Mouse (Mus musculus): ENCODE measurements at regions not wholly inside any gene's neighbourhood (a gene's known extent, or its start where the extent isn't known, plus 50 kb on each side); places are given as distances from the start of the nearest gene placed in this dataset.
"Not testable (repeated sequence)": the region's sequence is repeated elsewhere in the genome, so short reads cannot be mapped to it uniquely, and the experiment has no call there.

GRCm38 (mm10) chr3:31796621-31797020 is 105.7 kb upstream of the Kcnmb2 start:
- intact Hi-C loops (cut with DNase I), result no loop called here
- H3K4me3 ChIP-seq, result no peak overlapping the region
- no peaks in the 10 kb centered on the region for H3K4me1 ChIP-seq (ENCODE audit: control insufficient read depth, insufficient read depth, low read length)
- no peak for DNase-seq
- no peak for TF ChIP-seq CTCF (IDR thresholded peaks at IDR 0.05)
- TF ChIP-seq POLR2A (IDR thresholded peaks at IDR 0.05; ENCODE audit: insufficient read depth, low read depth, low read length), result no peak
- no peak for TF ChIP-seq EP300 (IDR thresholded peaks at IDR 0.05; ENCODE audit: insufficient read depth, low read depth, low read length)
- no peaks in the 10 kb centered on the region for H3K36me3 ChIP-seq (ENCODE audit: control insufficient read depth, insufficient read depth, low read length)
- H3K27ac ChIP-seq, result no peak overlapping the region
- no peak overlapping the region for H3K9ac ChIP-seq (ENCODE audit: low read depth, low read length)
- no peaks in the 10 kb centered on the region for H3K79me2 ChIP-seq (replicated peaks; ENCODE audit: control insufficient read depth, insufficient read depth, low read length)
- 69% methylated on average over 2 of the region's 2 CpGs for WGBS
- no peaks in the 10 kb centered on the region for H3K27me3 ChIP-seq (ENCODE audit: control insufficient read depth, insufficient read depth, low read length)

- DNase-seq, result no peak
- Histone ChIP-seq H3K9ac (ENCODE audit: low read depth, low read length) (no peak overlapping the region), H3K4me3 (no peak overlapping the region), H3K4me1 (ENCODE audit: control insufficient read depth, insufficient read depth, low read length) (no peaks in the 10 kb centered on the region), H3K79me2 (replicated peaks; ENCODE audit: control insufficient read depth, insufficient read depth, low read length) (no peaks in the 10 kb centered on the region), H3K27me3 (ENCODE audit: control insufficient read depth, insufficient read depth, low read length) (no peaks in the 10 kb centered on the region), H3K27ac (no peak overlapping the region), H3K36me3 (ENCODE audit: control insufficient read depth, insufficient read depth, low read length) (no peaks in the 10 kb centered on the region)
- TF ChIP-seq POLR2A (IDR thresholded peaks at IDR 0.05; ENCODE audit: insufficient read depth, low read depth, low read length) (no peak), EP300 (IDR thresholded peaks at IDR 0.05; ENCODE audit: insufficient read depth, low read depth, low read length) (no peak), CTCF (IDR thresholded peaks at IDR 0.05) (no peak)
- intact Hi-C loops (cut with DNase I), result no loop called here
- 71% methylated on average over 4 of the region's 4 CpGs for WGBS
These were observed 103.1 kb upstream of the Kcnmb2 start for GRCm38 (mm10) chr3:31799192-31799591.

- Histone ChIP-seq H3K27ac (no peak overlapping the region), H3K9ac (ENCODE audit: low read depth, low read length) (no peak overlapping the region), H3K79me2 (replicated peaks; ENCODE audit: control insufficient read depth, insufficient read depth, low read length) (no peaks in the 10 kb centered on the region), H3K4me1 (ENCODE audit: control insufficient read depth, insufficient read depth, low read length) (no peaks in the 10 kb centered on the region), H3K36me3 (ENCODE audit: control insufficient read depth, insufficient read depth, low read length) (no peaks in the 10 kb centered on the region), H3K4me3 (no peak overlapping the region), H3K27me3 (ENCODE audit: control insufficient read depth, insufficient read depth, low read length) (no peaks in the 10 kb centered on the region)
- no peak for TF ChIP-seq EP300 (IDR thresholded peaks at IDR 0.05; ENCODE audit: insufficient read depth, low read depth, low read length)
- TF ChIP-seq POLR2A (IDR thresholded peaks at IDR 0.05; ENCODE audit: insufficient read depth, low read depth, low read length), result no peak
- TF ChIP-seq CTCF (IDR thresholded peaks at IDR 0.05), result no peak
- WGBS, result 31% methylated on average over 5 of the region's 5 CpGs
- no peak for DNase-seq
- intact Hi-C loops (cut with DNase I), result no loop called here
These were observed 98.3 kb upstream of the Kcnmb2 start for GRCm38 (mm10) chr3:31804038-31804437.

GRCm38 (mm10) chr3:31807741-31808140 is 94.6 kb upstream of the Kcnmb2 start:
- DNase-seq, result no peak
- H3K4me3 ChIP-seq, result no peak overlapping the region
- no peaks in the 10 kb centered on the region for H3K4me1 ChIP-seq (ENCODE audit: control insufficient read depth, insufficient read depth, low read length)
- no peaks in the 10 kb centered on the region for H3K27me3 ChIP-seq (ENCODE audit: control insufficient read depth, insufficient read depth, low read length)
- 63% methylated on average over 2 of the region's 2 CpGs for WGBS
- H3K9ac ChIP-seq (ENCODE audit: low read depth, low read length), result no peak overlapping the region
- H3K79me2 ChIP-seq (replicated peaks; ENCODE audit: control insufficient read depth, insufficient read depth, low read length), result no peaks in the 10 kb centered on the region
- intact Hi-C loops (cut with DNase I), result no loop called here
- no peak overlapping the region for H3K27ac ChIP-seq
- H3K36me3 ChIP-seq (ENCODE audit: control insufficient read depth, insufficient read depth, low read length), result no peaks in the 10 kb centered on the region
- TF ChIP-seq CTCF (IDR thresholded peaks at IDR 0.05), result no peak
- TF ChIP-seq EP300 (IDR thresholded peaks at IDR 0.05; ENCODE audit: insufficient read depth, low read depth, low read length), result no peak
- TF ChIP-seq POLR2A (IDR thresholded peaks at IDR 0.05; ENCODE audit: insufficient read depth, low read depth, low read length), result no peak

- intact Hi-C loops (cut with DNase I); DNase-seq: not testable (repeated sequence)
- WGBS, result 94% methylated on average over 13 of the region's 13 CpGs
These were observed 93.2 kb upstream of the Kcnmb2 start for GRCm38 (mm10) chr3:31809131-31809530.

GRCm38 (mm10) chr3:31811232-31811631 is 91.1 kb upstream of the Kcnmb2 start:
- Histone ChIP-seq H3K27me3 (ENCODE audit: control insufficient read depth, insufficient read depth, low read length) (no peaks in the 10 kb centered on the region), H3K4me1 (ENCODE audit: control insufficient read depth, insufficient read depth, low read length) (no peaks in the 10 kb centered on the region), H3K36me3 (ENCODE audit: control insufficient read depth, insufficient read depth, low read length) (no peaks in the 10 kb centered on the region), H3K79me2 (replicated peaks; ENCODE audit: control insufficient read depth, insufficient read depth, low read length) (no peaks in the 10 kb centered on the region), H3K9ac (ENCODE audit: low read depth, low read length) (no peak overlapping the region), H3K27ac (no peak overlapping the region), H3K4me3 (no peak overlapping the region)
- no peak for TF ChIP-seq POLR2A (IDR thresholded peaks at IDR 0.05; ENCODE audit: insufficient read depth, low read depth, low read length)
- no peak for TF ChIP-seq CTCF (IDR thresholded peaks at IDR 0.05)
- TF ChIP-seq EP300 (IDR thresholded peaks at IDR 0.05; ENCODE audit: insufficient read depth, low read depth, low read length), result no peak
- intact Hi-C loops (cut with DNase I), result no loop called here
- WGBS, result 82% methylated on average over 4 of the region's 4 CpGs
- no peak for DNase-seq

More at GRCm38 (mm10) chr3:31809131-31809530, 93.2 kb upstream of the Kcnmb2 start:
- not testable (repeated sequence) for H3K4me3 ChIP-seq; H3K79me2 ChIP-seq (replicated peaks; ENCODE audit: control insufficient read depth, insufficient read depth, low read length); H3K4me1 ChIP-seq (ENCODE audit: control insufficient read depth, insufficient read depth, low read length); H3K36me3 ChIP-seq (ENCODE audit: control insufficient read depth, insufficient read depth, low read length); H3K9ac ChIP-seq (ENCODE audit: low read depth, low read length); H3K27ac ChIP-seq; H3K27me3 ChIP-seq (ENCODE audit: control insufficient read depth, insufficient read depth, low read length)

Measured in heart, adult 2 months (tissue).